Mouse (Mus musculus): ENCODE data around the gene Ttll5. TPM values are rescaled to one million over a fixed set of nuclear protein-coding genes. Genes with fewer than 3 reads are reported as not detected.

The Ttll5 gene
- polyA plus RNA-seq, 1 experiment from 2014 or later = 15.9 TPM

- no peak for ATAC-seq
- no peak overlapping the region for H3K27ac ChIP-seq (ENCODE audit: low read length)
Observed at GRCm38 (mm10) chr12:86036368-86037166, 212.1 kb downstream of the Ttll5 start.

GRCm38 (mm10) chr12:86037235-86037921, 212.9 kb downstream of the Ttll5 start:
- no peak for ATAC-seq
- no peaks in the 10 kb centered on the region for H3K4me1 ChIP-seq (replicated peaks; ENCODE audit: control insufficient read depth, insufficient read depth, low read length)
- no peak overlapping the region for H3K4me3 ChIP-seq (replicated peaks; ENCODE audit: low read length)
- no peaks in the 10 kb centered on the region for H3K9me3 ChIP-seq (ENCODE audit: control insufficient read depth, low read length)
- 37% methylated on average over 12 of the region's 12 CpGs for WGBS
- H3K27ac ChIP-seq (ENCODE audit: low read length) = no peak overlapping the region
- H3K4me2 ChIP-seq (ENCODE audit: low read length) = no peak overlapping the region
- H3K36me3 ChIP-seq (ENCODE audit: control insufficient read depth, insufficient read depth) = no peaks in the 10 kb centered on the region
- no peak overlapping the region for H3K9ac ChIP-seq (replicated peaks; ENCODE audit: low read depth, low read length)
- H3K27me3 ChIP-seq (replicated peaks; ENCODE audit: control insufficient read depth, insufficient read depth, low read length) = no peaks in the 10 kb centered on the region

More at GRCm38 (mm10) chr12:86036368-86037166, 212.1 kb downstream of the Ttll5 start:
- Histone ChIP-seq H3K9me3 (ENCODE audit: control insufficient read depth, low read length) (no peaks in the 10 kb centered on the region), H3K36me3 (ENCODE audit: control insufficient read depth, insufficient read depth) (no peaks in the 10 kb centered on the region), H3K4me2 (ENCODE audit: low read length) (no peak overlapping the region), H3K27me3 (replicated peaks; ENCODE audit: control insufficient read depth, insufficient read depth, low read length) (no peaks in the 10 kb centered on the region), H3K4me3 (replicated peaks; ENCODE audit: low read length) (no peak overlapping the region), H3K9ac (replicated peaks; ENCODE audit: low read depth, low read length) (no peak overlapping the region), H3K4me1 (replicated peaks; ENCODE audit: control insufficient read depth, insufficient read depth, low read length) (no peaks in the 10 kb centered on the region)
- WGBS = 39% methylated on average over 9 of the region's 9 CpGs

GRCm38 (mm10) chr12:86039078-86039477, 214.6 kb downstream of the Ttll5 start:
- Histone ChIP-seq H3K4me3 (replicated peaks; ENCODE audit: low read length) (no peak overlapping the region), H3K9me3 (ENCODE audit: control insufficient read depth, low read length) (peaks cover 8% of the 10 kb centered on the region), H3K27ac (ENCODE audit: low read length) (no peak overlapping the region), H3K27me3 (replicated peaks; ENCODE audit: control insufficient read depth, insufficient read depth, low read length) (no peaks in the 10 kb centered on the region), H3K4me1 (replicated peaks; ENCODE audit: control insufficient read depth, insufficient read depth, low read length) (no peaks in the 10 kb centered on the region), H3K9ac (replicated peaks; ENCODE audit: low read depth, low read length) (no peak overlapping the region), H3K36me3 (ENCODE audit: control insufficient read depth, insufficient read depth) (no peaks in the 10 kb centered on the region), H3K4me2 (ENCODE audit: low read length) (no peak overlapping the region)
- ATAC-seq = no peak
- WGBS = 81% methylated on average over 5 of the region's 5 CpGs

GRCm38 (mm10) chr12:86039751-86040150, 215.3 kb downstream of the Ttll5 start:
- no peak for ATAC-seq
- WGBS = 88% methylated on average over 6 of the region's 6 CpGs
- Histone ChIP-seq H3K4me3 (replicated peaks; ENCODE audit: low read length) (no peak overlapping the region), H3K4me2 (ENCODE audit: low read length) (no peak overlapping the region), H3K36me3 (ENCODE audit: control insufficient read depth, insufficient read depth) (no peaks in the 10 kb centered on the region), H3K27me3 (replicated peaks; ENCODE audit: control insufficient read depth, insufficient read depth, low read length) (no peaks in the 10 kb centered on the region), H3K9ac (replicated peaks; ENCODE audit: low read depth, low read length) (no peak overlapping the region), H3K27ac (ENCODE audit: low read length) (no peak overlapping the region), H3K4me1 (replicated peaks; ENCODE audit: control insufficient read depth, insufficient read depth, low read length) (no peaks in the 10 kb centered on the region), H3K9me3 (ENCODE audit: control insufficient read depth, low read length) (peaks cover 8% of the 10 kb centered on the region)

- H3K9ac ChIP-seq (replicated peaks; ENCODE audit: low read depth, low read length) = no peak overlapping the region
- no peak overlapping the region for H3K4me2 ChIP-seq (ENCODE audit: low read length)
- H3K9me3 ChIP-seq (ENCODE audit: control insufficient read depth, low read length) = peaks cover 8% of the 10 kb centered on the region
- H3K36me3 ChIP-seq (ENCODE audit: control insufficient read depth, insufficient read depth) = no peaks in the 10 kb centered on the region
- 67% methylated on average over 5 of the region's 5 CpGs for WGBS
- ATAC-seq = no peak
- no peaks in the 10 kb centered on the region for H3K4me1 ChIP-seq (replicated peaks; ENCODE audit: control insufficient read depth, insufficient read depth, low read length)
- H3K4me3 ChIP-seq (replicated peaks; ENCODE audit: low read length) = no peak overlapping the region
- H3K27me3 ChIP-seq (replicated peaks; ENCODE audit: control insufficient read depth, insufficient read depth, low read length) = no peaks in the 10 kb centered on the region
- H3K27ac ChIP-seq (ENCODE audit: low read length) = no peak overlapping the region
Observed at GRCm38 (mm10) chr12:86046141-86046540, 221.7 kb downstream of the Ttll5 start.

GRCm38 (mm10) chr12:86046776-86047175, 222.3 kb downstream of the Ttll5 start:
- H3K9ac ChIP-seq (replicated peaks; ENCODE audit: low read depth, low read length) = no peak overlapping the region
- H3K4me1 ChIP-seq (replicated peaks; ENCODE audit: control insufficient read depth, insufficient read depth, low read length) = no peaks in the 10 kb centered on the region
- 95% methylated on average over 2 of the region's 2 CpGs for WGBS
- no peak overlapping the region for H3K27ac ChIP-seq (ENCODE audit: low read length)
- no peak for ATAC-seq
- H3K27me3 ChIP-seq (replicated peaks; ENCODE audit: control insufficient read depth, insufficient read depth, low read length) = no peaks in the 10 kb centered on the region
- no peaks in the 10 kb centered on the region for H3K36me3 ChIP-seq (ENCODE audit: control insufficient read depth, insufficient read depth)
- H3K4me3 ChIP-seq (replicated peaks; ENCODE audit: low read length) = no peak overlapping the region
- H3K4me2 ChIP-seq (ENCODE audit: low read length) = no peak overlapping the region
- peaks cover 8% of the 10 kb centered on the region for H3K9me3 ChIP-seq (ENCODE audit: control insufficient read depth, low read length)

- H3K4me3 ChIP-seq (replicated peaks; ENCODE audit: low read length) = no peak overlapping the region
- ATAC-seq = no peak
- 88% methylated on average over 8 of the region's 8 CpGs for WGBS
- no peak overlapping the region for H3K4me2 ChIP-seq (ENCODE audit: low read length)
- H3K9me3 ChIP-seq (ENCODE audit: control insufficient read depth, low read length) = peaks cover 8% of the 10 kb centered on the region
- H3K9ac ChIP-seq (replicated peaks; ENCODE audit: low read depth, low read length) = no peak overlapping the region
- no peaks in the 10 kb centered on the region for H3K4me1 ChIP-seq (replicated peaks; ENCODE audit: control insufficient read depth, insufficient read depth, low read length)
- no peaks in the 10 kb centered on the region for H3K27me3 ChIP-seq (replicated peaks; ENCODE audit: control insufficient read depth, insufficient read depth, low read length)
- no peaks in the 10 kb centered on the region for H3K36me3 ChIP-seq (ENCODE audit: control insufficient read depth, insufficient read depth)
- H3K27ac ChIP-seq (ENCODE audit: low read length) = no peak overlapping the region
Observed at GRCm38 (mm10) chr12:86047376-86047775, 222.9 kb downstream of the Ttll5 start.

- Histone ChIP-seq H3K9me3 (ENCODE audit: control insufficient read depth, low read length) (no peaks in the 10 kb centered on the region), H3K36me3 (ENCODE audit: control insufficient read depth, insufficient read depth) (no peaks in the 10 kb centered on the region), H3K27me3 (replicated peaks; ENCODE audit: control insufficient read depth, insufficient read depth, low read length) (no peaks in the 10 kb centered on the region), H3K4me1 (replicated peaks; ENCODE audit: control insufficient read depth, insufficient read depth, low read length) (no peaks in the 10 kb centered on the region), H3K4me2 (ENCODE audit: low read length) (no peak overlapping the region), H3K27ac (ENCODE audit: low read length) (no peak overlapping the region), H3K4me3 (replicated peaks; ENCODE audit: low read length) (no peak overlapping the region), H3K9ac (replicated peaks; ENCODE audit: low read depth, low read length) (no peak overlapping the region)
- ATAC-seq = no peak
- WGBS = 60% methylated on average over 6 of the region's 6 CpGs
Observed at GRCm38 (mm10) chr12:86049813-86050212, 225.4 kb downstream of the Ttll5 start.

GRCm38 (mm10) chr12:86051477-86051876, 227.0 kb downstream of the Ttll5 start:
- Histone ChIP-seq H3K36me3 (ENCODE audit: control insufficient read depth, insufficient read depth) (no peaks in the 10 kb centered on the region), H3K4me1 (replicated peaks; ENCODE audit: control insufficient read depth, insufficient read depth, low read length) (no peaks in the 10 kb centered on the region), H3K4me3 (replicated peaks; ENCODE audit: low read length) (no peak overlapping the region), H3K27ac (ENCODE audit: low read length) (no peak overlapping the region), H3K9me3 (ENCODE audit: control insufficient read depth, low read length) (no peaks in the 10 kb centered on the region), H3K27me3 (replicated peaks; ENCODE audit: control insufficient read depth, insufficient read depth, low read length) (no peaks in the 10 kb centered on the region), H3K9ac (replicated peaks; ENCODE audit: low read depth, low read length) (no peak overlapping the region), H3K4me2 (ENCODE audit: low read length) (no peak overlapping the region)
- no peak for ATAC-seq
- WGBS = 89% methylated on average over 5 of the region's 5 CpGs

All from forebrain, embryonic 16.5 days (tissue).